Mouse (Mus musculus) neural tube, embryonic 15.5 days (tissue): ENCODE results near the gene Ifna11. TPM values are rescaled to one million over a fixed set of nuclear protein-coding genes. Genes with fewer than 3 reads are reported as not detected.

Experiments
- polyA plus RNA-seq: library from polyadenylated mRNA; unstranded; fragments of >200 nt; fragmentation: Nextera tagmentation; extraction: Ambion mirVana; gene quantifications from 2 replicates; pipeline ENCODE4 v1.2.1, GENCODE M21; 2015

Gene Ifna11
- polyA plus RNA-seq, 1 experiment from 2014 or later = not detected

Other genes with a start within 250 kb of the Ifna11 start
- not detected in 2 replicates for gene Ifna14, start 248.2 kb upstream of the Ifna11 start, polyA plus RNA-seq
- not detected in 2 replicates for gene Ifna9, start 227.6 kb upstream of the Ifna11 start, polyA plus RNA-seq
- gene Ifna12, start 216.6 kb upstream of the Ifna11 start, polyA plus RNA-seq = not detected in 2 replicates
- gene C87499, start 185.5 kb upstream of the Ifna11 start, polyA plus RNA-seq = not detected in 2 replicates
- not detected in 2 replicates for gene Ifna13, start 175.5 kb upstream of the Ifna11 start, polyA plus RNA-seq
- not detected in 2 replicates for gene Ifna16, start 143.0 kb upstream of the Ifna11 start, polyA plus RNA-seq
- not detected in 2 replicates for gene Ifna2, start 136.0 kb upstream of the Ifna11 start, polyA plus RNA-seq
- gene Ifnab, start 128.6 kb upstream of the Ifna11 start, polyA plus RNA-seq = not detected in 2 replicates
- gene Gm26566, start 98.2 kb upstream of the Ifna11 start, polyA plus RNA-seq = 1.0 and 1.4 TPM in 2 replicates
- 95.7 and 97.8 TPM in 2 replicates for gene Klhl9, start 97.5 kb upstream of the Ifna11 start, polyA plus RNA-seq
- not detected in 2 replicates for gene Gm13271, start 65.1 kb upstream of the Ifna11 start, polyA plus RNA-seq
- 0.18 TPM in 1 of 2 replicates, not detected in the other for gene Gm13283, start 59.8 kb upstream of the Ifna11 start, polyA plus RNA-seq
- gene Gm13290, start 46.1 kb upstream of the Ifna11 start, polyA plus RNA-seq = not detected in 2 replicates
- gene Gm13289, start 43.0 kb upstream of the Ifna11 start, polyA plus RNA-seq = not detected in 2 replicates
- not detected in 2 replicates for gene Gm13272, start 40.1 kb upstream of the Ifna11 start, polyA plus RNA-seq
- gene Ifnz, start 37.8 kb upstream of the Ifna11 start, polyA plus RNA-seq = not detected in 2 replicates
- gene Gm13276, start 34.2 kb upstream of the Ifna11 start, polyA plus RNA-seq = not detected in 2 replicates
- not detected in 2 replicates for gene Gm13277, start 31.3 kb upstream of the Ifna11 start, polyA plus RNA-seq
- gene Gm13278, start 28.4 kb upstream of the Ifna11 start, polyA plus RNA-seq = not detected in 2 replicates
- not detected in 2 replicates for gene Gm13275, start 25.5 kb upstream of the Ifna11 start, polyA plus RNA-seq
- not detected in 2 replicates for gene Gm13279, start 22.6 kb upstream of the Ifna11 start, polyA plus RNA-seq
- gene Gm13285, start 20.3 kb upstream of the Ifna11 start, polyA plus RNA-seq = 0.38 TPM in 1 of 2 replicates, not detected in the other
- not detected in 2 replicates for gene Gm13287, start 16.7 kb upstream of the Ifna11 start, polyA plus RNA-seq
- gene Gm13288, start 14.4 kb upstream of the Ifna11 start, polyA plus RNA-seq = not detected in 2 replicates
- not detected in 2 replicates for gene Ifna7, start 3.7 kb upstream of the Ifna11 start, polyA plus RNA-seq
- not detected in 2 replicates for gene Ifna6, start 7.5 kb downstream of the Ifna11 start, polyA plus RNA-seq
- gene Ifna5, start 15.6 kb downstream of the Ifna11 start, polyA plus RNA-seq = not detected in 2 replicates
- not detected in 2 replicates for gene Ifna4, start 21.9 kb downstream of the Ifna11 start, polyA plus RNA-seq
- not detected in 2 replicates for gene Ifna1, start 30.1 kb downstream of the Ifna11 start, polyA plus RNA-seq
- not detected in 2 replicates for gene Ifne, start 60.2 kb downstream of the Ifna11 start, polyA plus RNA-seq